Mouse (Mus musculus) stomach, postnatal 0 days (tissue): ENCODE measurements around the gene Col26a1.
A peak's percentile ranks its signal among the peaks of the same experiment; 100 is the strongest.

Experiments used
- CTCF ChIP-seq: IDR thresholded peaks from 2 replicates; pipeline ENCODE4 v1.5.1; 2016; ENCODE audit warnings: antibody characterized with exemption, low read depth, mild to moderate bottlenecking, moderate library complexity
- EP300 ChIP-seq: optimal IDR thresholded peaks from 2 replicates; pipeline ENCODE3; 2016; ENCODE audit warnings: antibody characterized with exemption

GRCm38 (mm10) chr5:136905630-136906029 is 22.6 kb upstream of the Col26a1 start:
- TF ChIP-seq CTCF (peak; percentile 66), EP300 (no peak)
